Mouse (Mus musculus) small intestine, adult 2 months (tissue): ENCODE measurements around the gene Gls2.

Source experiments
- CTCF ChIP-seq: fragments of 200-500 bp; IDR thresholded peaks from 2 replicates; pipeline ENCODE4 v1.5.1; 2012; ENCODE audit warnings: low read depth, mild to moderate bottlenecking, control low read depth, inconsistent platforms, low read length, moderate library complexity, mixed read lengths; ENCODE audit not compliant: insufficient replicate concordance, insufficient read length; ENCODE audit errors: extremely low read depth
- POLR2A ChIP-seq: fragments of 200-500 bp; IDR thresholded peaks from 2 replicates; pipeline ENCODE4 v1.6.1; 2012; ENCODE audit warnings: low read depth, mild to moderate bottlenecking, control low read depth, inconsistent platforms, low read length, moderate library complexity

GRCm38 (mm10) chr10:128239140-128239539 lies 44.9 kb downstream of the Gls2 start:
- no peak for TF ChIP-seq CTCF
- no peak for TF ChIP-seq POLR2A
